Mouse (Mus musculus): ENCODE measurements around the gene Tpte. TPM values are rescaled to one million over a fixed set of nuclear protein-coding genes. Genes with fewer than 3 reads are reported as not detected.
"Not testable (repeated sequence)": the region's sequence is repeated elsewhere in the genome, so short reads cannot be mapped to it uniquely, and the experiment has no call there.

Gene Tpte
- not detected in 2 replicates for polyA plus RNA-seq (2012; rRNA removed)

DNA sequence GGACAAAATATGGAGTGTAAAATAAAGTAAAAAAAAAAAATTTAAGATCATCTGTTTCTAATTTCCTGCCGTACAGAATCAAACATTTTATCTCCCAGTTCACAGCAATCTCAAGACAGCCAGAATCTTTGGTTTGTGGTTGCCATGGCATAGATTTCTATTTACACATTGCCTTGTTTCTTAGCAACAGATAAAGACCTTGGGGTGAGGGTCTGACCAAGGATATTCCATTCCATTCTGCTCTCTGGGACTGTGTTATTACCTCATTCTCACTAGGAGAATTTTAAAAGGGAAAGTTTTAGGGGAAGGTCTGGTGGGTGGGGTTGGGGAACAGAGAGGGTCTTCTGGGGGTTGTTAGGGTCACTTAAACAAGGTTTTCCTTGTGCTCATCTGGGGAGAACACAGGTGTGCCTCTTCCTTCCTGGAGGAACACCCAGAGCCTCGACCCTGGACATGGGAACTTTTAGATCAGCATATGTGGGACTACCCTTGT is at the start of gene Tpte:
Gene Tpte, plus strand, starts transcription at position 443 of the 493 bp plus-strand sequence.
- no peak for DNase-seq (ENCODE audit: low spot score)

DNA sequence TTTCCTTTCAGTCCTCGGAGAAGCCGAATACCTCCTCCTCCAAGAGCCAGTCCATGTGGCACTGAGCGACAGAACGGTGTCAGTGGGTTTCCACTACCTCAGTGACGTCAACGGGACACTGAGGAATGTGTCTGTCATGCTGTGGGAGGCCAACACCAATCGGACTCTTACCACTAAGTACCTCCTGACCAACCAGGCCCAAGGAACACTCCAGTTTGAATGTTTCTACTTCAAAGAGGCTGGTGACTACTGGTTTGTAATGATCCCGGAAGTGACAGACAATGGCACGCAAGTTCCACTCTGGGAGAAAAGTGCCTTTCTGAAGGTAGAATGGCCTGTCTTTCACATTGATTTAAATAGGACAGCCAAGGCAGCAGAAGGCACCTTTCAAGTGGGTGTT is 40.3 kb upstream of the Tpte start:
- no peak for DNase-seq (ENCODE audit: low spot score)

DNA sequence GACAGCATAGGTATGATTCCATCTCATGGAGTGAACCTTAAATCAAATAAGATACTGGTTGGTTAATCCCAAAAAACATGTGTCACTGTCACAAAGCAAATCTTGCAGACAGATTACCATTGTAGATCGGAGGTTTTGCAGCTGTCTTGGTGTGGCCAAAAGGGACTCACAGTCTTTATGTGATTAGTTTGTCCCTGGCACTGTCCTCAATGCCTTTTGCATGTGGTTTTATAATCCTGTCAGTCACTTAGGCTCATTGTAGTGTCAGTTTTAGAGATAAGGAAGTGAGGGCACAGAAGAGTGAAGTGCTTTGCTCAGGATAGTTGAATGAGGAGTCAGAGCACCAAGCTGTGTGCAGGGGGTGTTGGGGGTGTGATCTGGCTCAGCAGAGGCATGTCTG is 37.6 kb upstream of the Tpte start:
- DNase-seq (ENCODE audit: low spot score): no peak

DNA sequence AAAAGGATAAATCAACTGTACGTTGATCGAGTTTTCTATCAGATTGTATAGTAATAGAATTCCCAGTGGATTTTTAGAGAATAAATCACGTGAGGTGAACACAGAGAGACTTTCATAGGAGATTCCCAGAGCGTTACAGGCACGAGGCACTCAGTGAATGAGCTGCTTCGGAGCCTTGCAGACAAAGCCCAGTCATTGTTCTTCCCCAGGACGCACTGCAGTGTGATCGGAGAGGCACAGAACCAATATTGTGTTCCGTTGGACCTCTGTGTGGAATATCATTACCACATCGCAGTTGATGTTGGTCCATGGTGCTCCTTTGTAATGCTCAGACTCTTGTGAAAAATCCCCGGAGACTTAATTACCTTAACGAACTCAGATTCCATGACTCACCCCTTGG is 35.3 kb upstream of the Tpte start:
- DNase-seq (ENCODE audit: low spot score): no peak

DNA sequence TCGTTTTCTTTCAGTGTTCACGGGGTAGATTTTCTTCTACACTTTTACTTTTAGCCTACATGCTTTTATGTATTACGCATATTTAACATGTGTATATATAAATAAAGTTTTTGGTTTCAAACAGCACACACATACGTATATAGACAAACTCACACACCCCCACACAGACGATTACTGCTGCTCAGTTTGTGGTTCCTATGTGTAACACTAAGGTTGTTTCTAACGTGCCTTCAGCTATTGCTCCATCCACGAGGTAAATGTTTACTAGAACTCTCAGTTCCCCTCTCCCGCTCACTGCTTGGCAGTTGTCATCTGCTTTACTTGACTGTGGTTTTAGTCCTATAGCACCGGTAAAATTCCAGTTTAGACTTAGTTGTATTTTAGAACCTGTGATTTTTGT is 34.2 kb upstream of the Tpte start:
- DNase-seq (ENCODE audit: low spot score): no peak

DNA sequence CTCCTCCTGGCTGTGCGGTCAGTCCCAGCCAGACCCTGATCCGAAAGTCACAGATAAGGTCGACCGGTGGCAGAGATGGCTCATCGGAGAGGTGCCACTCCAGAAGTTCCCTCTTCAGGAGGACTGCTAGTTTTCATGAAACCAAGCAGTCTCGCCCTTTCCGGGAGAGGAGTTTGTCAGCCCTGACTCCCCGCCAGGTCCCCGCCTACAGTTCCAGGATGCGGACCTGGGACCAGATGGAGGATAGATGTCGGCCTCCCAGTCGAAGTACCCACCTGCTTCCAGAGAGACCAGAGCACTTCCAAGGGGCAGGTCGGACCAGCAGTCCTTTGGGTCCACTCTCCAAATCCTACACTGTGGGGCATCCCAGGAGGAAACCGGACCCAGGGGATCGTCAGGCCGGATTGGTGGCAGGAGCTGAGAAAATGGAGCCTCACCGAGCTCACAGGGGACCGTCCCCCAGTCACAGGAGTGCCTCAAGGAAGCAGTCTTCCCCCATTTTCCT is 24.2 kb upstream of the Tpte start:
- no peak for DNase-seq (ENCODE audit: low spot score)

DNA sequence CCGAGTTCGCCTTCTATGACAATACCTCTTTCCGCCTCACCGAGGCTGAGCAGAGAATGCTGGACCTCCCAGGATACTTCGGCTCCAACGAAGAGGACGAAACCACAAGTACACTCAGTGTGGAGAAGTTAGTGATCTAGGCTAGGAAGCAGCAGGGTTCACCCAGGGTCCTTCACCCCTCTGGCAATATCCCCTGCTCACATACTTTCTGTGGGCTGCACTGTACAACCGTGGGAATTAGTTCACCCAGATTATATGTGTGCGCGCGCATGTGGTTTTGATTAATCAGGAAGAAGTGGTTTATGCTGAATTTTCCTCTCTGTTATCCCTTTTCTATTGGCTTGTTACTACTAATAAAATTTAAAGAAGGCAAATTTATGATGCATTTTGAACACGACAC is 23.7 kb upstream of the Tpte start:
- no peak for DNase-seq (ENCODE audit: low spot score)

DNA sequence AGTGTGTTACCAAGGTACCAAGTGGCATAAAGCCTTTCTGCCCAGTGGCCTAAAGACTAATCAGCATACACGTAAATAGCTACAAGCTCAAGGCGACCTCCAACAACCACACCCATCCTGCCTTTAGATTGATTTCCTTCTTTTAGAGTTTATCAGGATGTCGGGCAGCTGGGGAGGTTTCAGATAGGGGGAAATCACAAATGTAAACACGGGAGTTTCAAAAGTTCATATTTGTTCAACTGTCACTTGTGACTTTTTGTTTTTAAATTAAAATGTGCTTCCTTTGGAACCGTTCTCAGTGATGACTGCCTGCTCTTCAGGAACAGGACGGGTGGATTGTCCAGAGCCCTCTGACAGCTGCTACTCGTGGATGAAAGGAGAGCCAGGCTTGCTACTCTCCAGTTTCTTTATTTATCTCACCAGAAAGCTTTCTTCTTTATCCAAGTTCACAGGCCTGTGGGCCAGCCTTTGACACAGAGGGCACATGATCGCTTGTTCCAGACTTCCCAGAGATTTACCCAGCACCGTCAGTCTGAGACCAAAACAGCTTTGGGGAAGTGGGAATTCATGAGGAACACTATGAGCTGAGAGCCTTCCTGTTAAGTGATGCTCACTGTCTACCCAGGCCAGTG is 23.0 kb upstream of the Tpte start:
- no peak for DNase-seq (ENCODE audit: low spot score)

DNA sequence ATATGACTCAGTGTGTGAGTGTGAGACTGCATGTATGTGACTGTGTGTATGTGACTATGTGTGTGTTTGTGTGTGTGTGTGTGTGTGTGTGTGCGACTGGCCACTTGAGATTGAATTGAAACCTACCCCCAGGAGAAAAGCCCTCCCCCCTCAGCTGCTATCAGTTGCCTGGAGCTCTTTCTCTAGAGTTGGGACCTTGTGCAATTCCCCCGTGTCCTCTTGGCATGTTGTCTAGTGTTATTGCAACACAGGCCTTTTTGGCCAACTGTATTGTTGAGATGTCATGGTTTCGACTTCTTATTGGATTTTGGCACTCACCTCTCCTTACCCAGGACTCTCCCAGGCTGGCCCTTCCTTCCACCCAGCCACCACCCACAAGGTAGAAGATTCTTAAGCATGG is 21.0 kb upstream of the Tpte start:
- DNase-seq (ENCODE audit: low spot score): no peak

DNA sequence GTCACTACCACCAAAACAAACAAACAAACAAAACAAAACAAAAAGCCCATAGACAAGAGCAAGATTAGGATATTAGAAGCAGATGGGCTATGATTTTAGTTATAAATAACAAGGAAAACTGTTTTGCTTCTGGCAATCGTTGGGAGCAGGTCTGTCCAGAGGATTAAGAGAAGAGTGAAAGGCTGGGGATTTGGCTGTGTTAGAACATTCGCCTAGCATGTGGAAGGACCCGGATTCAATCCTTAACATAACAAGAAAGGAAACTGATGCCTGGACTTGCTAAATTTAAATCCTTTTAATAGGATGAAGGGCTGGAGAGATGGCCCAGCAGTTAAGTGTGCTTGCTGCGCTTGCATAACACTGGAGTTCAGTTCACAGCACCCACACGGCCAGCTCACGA is 18.9 kb upstream of the Tpte start:
- no peak for DNase-seq (ENCODE audit: low spot score)

DNA sequence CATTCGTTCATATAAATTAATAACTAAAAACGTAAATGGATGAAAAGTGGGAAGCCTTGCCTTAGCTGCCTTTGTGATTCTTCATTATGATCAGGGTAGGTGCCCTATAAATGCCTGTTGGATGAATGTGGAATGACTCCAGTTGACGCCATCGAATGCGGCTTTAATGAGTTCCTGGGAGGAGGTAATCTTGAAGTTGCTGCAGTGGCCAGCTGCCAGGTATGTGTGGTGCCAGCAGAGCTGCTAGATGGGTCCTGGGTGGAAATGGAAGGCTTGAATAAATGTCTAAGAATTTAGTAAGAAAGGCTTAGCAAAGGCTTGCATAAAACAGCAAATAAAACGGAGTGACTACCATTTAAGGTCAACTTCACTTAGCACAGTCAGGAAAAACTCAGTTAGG is 18.5 kb upstream of the Tpte start:
- no peak for DNase-seq (ENCODE audit: low spot score)

DNA sequence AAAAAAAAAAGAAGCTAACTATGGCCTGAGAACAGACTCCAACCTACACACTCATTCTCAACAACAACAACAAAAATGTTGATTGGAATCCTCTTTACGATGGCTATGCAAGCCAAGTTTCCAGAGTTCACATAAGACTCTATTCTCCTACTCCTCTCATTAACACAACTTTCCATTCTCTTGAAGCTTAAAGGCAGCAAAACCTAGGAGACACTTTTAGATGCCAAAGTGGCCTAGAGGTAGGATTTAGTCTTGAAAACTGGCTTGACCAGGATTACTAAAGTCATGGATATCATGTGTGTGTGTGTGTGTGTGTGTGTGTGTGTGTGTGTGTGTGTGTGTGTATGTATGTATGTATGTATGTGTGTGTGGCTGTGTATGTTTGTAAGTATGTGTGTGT is 18.0 kb upstream of the Tpte start:
- DNase-seq (ENCODE audit: low spot score): no peak

DNA sequence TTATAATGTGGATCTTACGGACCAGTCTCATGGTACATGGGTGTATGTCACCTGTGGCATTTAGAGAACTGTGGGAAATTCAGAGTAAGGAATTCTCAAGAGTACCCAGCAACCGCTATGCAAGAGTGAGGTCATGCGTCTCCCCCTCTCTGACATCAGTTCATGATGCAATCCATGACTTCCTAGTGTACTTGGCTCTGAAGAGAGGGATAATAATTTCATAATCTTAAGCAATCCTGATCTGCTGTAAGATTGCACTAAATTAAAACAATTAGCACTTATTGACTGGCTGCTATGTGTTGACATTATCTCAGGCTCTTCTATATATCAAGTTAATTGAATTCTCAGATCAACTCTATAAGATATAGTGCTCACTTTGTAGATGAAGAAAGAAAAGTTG is 16.4 kb upstream of the Tpte start:
- DNase-seq (ENCODE audit: low spot score): no peak

DNA sequence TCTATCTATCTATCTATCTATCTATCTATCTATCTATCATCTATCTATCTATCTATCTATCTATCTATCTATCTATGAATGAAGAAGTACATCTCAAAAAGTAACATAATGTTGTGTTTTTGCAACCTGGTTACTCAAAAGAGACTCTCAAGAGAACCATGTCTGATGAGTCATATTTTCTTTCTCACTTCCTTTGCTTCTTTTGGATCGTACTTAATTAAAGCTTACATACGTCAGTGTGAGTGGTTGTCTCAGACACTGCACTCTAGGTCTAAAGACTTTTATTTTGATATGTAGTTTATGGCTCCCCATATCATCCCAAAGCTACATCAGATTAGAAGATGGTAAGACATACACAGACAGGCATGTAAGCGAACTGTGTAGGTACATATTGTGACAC is 10.1 kb upstream of the Tpte start:
- DNase-seq (ENCODE audit: low spot score): no peak

DNA sequence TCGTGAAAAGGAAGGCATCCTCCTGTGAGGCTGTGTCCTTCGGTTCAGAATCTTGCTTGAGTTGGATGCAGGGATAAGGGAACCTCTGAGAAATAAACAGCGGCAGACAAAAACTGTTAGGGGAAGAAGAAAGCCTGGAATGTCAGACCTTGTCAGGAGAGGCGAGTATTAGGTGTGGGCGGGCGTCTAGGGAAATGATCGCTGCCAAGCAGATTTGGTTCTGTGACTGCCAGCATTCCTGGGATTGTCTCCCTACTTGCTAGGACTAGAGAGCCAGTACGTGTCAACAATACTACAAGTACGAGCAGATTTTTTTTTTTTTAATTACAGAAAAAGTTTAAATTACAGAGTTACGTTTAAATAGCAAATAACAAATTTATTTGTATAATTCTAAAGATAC is 8.6 kb upstream of the Tpte start:
- no peak for DNase-seq (ENCODE audit: low spot score)

DNA sequence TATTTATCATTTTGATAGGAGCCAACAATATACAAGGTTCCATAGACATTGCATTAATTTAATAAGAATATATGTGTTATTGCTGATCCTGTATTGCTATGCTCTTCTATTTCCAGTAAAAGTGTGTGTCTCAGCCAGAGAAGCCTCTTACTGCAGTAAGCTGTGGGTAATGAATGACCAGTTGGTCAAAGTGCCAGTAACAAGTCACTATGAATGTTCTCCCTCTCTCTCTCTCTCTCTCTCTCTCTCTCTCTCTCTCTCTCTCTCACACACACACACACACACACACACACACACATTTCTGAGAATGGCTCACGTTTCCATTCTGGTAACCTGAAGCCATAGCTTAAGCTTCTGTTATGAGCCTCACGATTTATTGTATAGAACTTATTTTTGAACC is 19.1 kb downstream of the Tpte start:
- DNase-seq (ENCODE audit: low spot score): no peak

DNA sequence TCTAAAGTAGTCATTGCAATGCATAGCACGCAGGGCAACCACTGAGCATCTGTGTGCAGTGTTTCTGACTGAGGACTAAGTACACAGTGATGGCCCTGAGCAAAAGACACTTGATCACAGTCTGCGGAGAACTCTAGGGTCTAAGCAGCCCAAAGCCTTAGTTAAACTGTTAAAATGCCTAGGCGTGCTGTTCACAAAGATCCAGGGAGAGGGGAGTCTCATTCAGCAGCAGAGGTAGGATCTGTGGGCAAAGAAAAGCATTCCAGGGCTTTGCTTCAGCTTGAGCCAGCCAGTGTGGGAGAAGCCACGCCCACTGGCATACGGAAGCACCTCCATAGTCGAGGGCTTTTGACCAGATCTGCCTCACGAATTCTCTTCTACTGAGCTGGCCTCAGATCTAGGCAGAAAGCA is 19.7 kb downstream of the Tpte start:
- DNase-seq (ENCODE audit: low spot score): no peak

DNA sequence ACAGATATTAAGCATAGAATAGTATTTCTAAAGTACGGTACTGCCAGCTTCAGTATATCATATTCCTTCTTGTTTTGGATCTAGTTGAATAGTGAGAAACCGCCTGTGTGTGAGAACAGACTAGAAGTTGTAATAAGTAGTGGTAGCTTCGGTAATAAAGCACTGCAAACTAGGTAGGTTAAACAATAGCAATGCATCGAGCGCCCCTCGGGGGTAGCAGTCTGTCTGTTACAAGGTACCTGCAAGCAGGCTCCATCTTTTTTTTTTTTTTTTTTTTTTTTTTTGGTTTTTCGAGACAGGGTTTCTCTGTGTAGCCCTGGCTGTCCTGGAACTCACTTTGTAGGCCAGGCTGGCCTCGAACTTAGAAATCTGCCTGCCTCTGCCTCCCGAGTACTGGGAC is 20.8 kb downstream of the Tpte start:
- not testable (repeated sequence) for DNase-seq (ENCODE audit: low spot score)

DNA sequence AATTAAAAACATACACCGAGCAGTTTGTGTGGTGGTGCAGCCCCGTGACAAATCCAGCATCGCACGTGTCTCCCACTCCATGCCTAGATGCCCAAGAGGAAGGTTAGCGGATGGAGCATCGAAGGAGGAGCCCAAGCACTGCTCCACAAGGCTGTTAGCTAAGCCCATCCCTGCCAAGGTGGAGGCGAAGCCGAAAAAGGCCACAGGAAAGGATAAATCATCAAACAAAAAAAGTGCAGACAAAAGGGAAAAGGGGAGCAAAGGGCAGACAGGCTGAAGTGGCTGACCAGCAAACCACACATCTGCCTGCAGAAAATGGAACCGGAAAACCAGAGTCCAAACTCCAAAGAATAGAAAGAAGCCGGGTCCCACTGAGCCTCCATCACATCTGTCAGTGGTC is 23.8 kb downstream of the Tpte start:
- no peak for DNase-seq (ENCODE audit: low spot score)

DNA sequence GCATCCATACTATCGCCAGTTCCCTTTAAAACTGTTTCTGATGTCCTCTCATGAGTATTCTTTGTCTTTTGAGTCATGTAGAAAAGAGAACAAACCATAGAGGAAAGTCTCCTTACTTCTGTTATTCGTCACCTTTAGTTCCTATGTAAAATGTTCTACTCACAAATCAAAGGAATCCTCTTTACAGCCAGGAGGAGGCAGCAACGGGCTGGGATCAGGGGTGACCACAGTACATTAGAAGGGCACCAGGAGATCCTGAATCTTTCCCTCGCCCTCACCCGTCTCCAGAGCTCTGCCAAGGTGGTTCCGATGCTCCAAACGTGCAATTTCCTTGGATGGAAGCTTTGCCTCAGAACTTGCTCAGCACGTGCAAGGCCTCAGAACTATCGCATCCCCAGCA is 28.2 kb downstream of the Tpte start:
- DNase-seq (ENCODE audit: low spot score): no peak

DNA sequence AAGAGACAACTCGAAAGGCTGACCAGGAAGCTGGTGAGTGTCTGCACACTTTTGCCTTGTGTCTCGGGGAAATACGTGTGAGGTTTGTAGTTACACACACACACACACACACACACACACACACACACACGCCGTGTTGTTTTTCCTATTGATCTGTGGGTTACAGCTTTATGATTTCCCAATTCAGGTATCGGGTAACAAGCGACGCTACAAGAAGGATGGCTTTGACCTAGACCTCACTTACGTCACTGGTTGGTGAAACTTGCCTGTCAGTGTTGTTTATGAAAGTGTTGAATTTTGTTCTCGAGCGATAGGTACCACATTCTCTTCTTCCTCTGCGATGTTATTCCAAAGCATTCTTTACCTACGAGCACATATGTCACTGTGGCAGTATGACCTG is 52.2 kb downstream of the Tpte start:
- DNase-seq (ENCODE audit: low spot score): no peak

DNA sequence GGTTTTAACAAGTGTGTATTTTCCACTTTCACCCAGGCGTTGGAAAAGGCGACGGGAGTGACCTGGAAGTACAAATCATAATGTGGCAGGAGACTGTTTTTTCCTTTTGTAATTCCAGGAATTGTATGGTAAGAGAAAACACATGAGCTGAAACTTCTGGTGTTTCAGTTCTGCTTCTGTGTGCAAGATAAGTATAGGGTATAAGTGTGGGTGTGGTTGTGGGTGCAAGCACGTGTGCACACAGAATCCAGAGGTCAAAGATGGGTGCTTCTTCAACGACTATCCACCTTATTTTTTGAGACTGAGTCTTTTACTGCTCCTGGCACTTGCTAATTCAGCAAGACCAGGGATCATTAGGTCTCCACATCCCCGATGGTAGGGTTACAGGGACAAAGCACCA is 76.1 kb downstream of the Tpte start:
- DNase-seq (ENCODE audit: low spot score): no peak

DNA sequence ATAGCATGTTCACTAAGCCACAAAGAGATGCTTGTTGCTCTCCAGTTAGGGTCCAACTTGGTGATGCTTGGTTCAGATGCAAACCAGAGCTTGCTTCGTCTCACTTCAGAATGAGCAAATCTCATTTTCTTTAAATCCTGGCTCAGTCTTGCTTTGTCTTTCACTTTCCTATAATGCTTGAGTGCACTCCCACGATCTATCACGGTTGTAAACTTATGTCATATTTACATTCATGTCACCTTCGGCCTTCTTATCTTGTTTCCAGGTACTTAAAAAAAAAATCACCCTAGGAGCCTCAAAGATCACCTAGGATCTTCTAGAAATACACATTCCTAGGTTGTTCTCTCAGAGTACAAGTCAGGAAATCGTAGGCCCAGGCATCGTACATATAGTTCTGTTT is 76.6 kb downstream of the Tpte start:
- DNase-seq (ENCODE audit: low spot score): no peak

DNA sequence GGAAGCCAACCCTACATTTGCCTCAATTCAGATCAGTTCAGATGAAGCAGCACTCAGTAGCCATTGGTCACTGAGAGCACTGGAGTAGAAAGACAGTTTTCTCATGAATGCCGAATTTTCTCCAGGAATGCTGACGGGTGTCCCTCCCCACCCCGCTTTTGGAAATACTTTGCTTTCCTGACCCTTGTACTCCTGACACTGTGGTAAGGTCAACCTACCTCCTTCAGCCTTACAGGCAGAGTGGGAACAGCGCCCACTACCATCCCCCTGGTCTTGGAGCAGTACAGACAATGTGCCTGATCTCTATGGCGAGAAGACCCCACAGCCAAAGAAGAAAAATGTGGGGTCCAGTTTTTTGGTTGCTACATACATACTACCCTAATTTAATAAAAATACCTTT is 93.1 kb downstream of the Tpte start:
- no peak for DNase-seq (ENCODE audit: low spot score)

Data from urinary bladder, adult 2 months (tissue).